Mouse (Mus musculus): ENCODE data around the gene Sept7. TPM values are rescaled to one million over a fixed set of nuclear protein-coding genes. Genes with fewer than 3 reads are reported as not detected.
"Not testable (repeated sequence)": the region's sequence is repeated elsewhere in the genome, so short reads cannot be mapped to it uniquely, and the experiment has no call there.

The Sept7 gene
- polyA plus RNA-seq, 1 experiment from 2014 or later, result 307 TPM

GRCm38 (mm10) chr9:25241783-25242182 lies 10.5 kb upstream of the Sept7 start:
- not testable (repeated sequence) for H3K36me3 ChIP-seq; H3K9ac ChIP-seq; ATAC-seq (ENCODE audit: low FRiP score, low read depth); H3K27me3 ChIP-seq (replicated peaks); H3K4me3 ChIP-seq; H3K9me3 ChIP-seq; H3K4me1 ChIP-seq; H3K4me2 ChIP-seq (replicated peaks); H3K27ac ChIP-seq
- WGBS, result 92% methylated on average over 5 of the region's 5 CpGs

- H3K4me3 ChIP-seq, result no peak overlapping the region
- H3K27me3 ChIP-seq (replicated peaks), result no peaks in the 10 kb centered on the region
- 95% methylated on average over 3 of the region's 3 CpGs for WGBS
- H3K4me1 ChIP-seq, result no peaks in the 10 kb centered on the region
- H3K27ac ChIP-seq, result no peak overlapping the region
- no peak overlapping the region for H3K9ac ChIP-seq
- H3K36me3 ChIP-seq, result no peaks in the 10 kb centered on the region
- H3K9me3 ChIP-seq, result no peaks in the 10 kb centered on the region
- H3K4me2 ChIP-seq (replicated peaks), result no peak overlapping the region
- ATAC-seq (ENCODE audit: low FRiP score, low read depth), result no peak
These were observed 10.0 kb upstream of the Sept7 start for GRCm38 (mm10) chr9:25242266-25242665.

- no peak overlapping the region for H3K27ac ChIP-seq
- no peak for ATAC-seq (ENCODE audit: low FRiP score, low read depth)
These were observed 8.1 kb upstream of the Sept7 start for GRCm38 (mm10) chr9:25243926-25244657.

GRCm38 (mm10) chr9:25245125-25245524 lies 7.1 kb upstream of the Sept7 start:
- WGBS, result 75% methylated on average over 4 of the region's 4 CpGs
- Histone ChIP-seq H3K9me3 (no peaks in the 10 kb centered on the region), H3K27me3 (replicated peaks) (no peaks in the 10 kb centered on the region), H3K9ac (no peak overlapping the region), H3K27ac (no peak overlapping the region), H3K4me3 (no peak overlapping the region), H3K36me3 (no peaks in the 10 kb centered on the region), H3K4me1 (no peaks in the 10 kb centered on the region), H3K4me2 (replicated peaks) (no peak overlapping the region)
- no peak for ATAC-seq (ENCODE audit: low FRiP score, low read depth)

More at GRCm38 (mm10) chr9:25243926-25244657, 8.1 kb upstream of the Sept7 start:
- Histone ChIP-seq H3K9ac (no peak overlapping the region), H3K4me2 (replicated peaks) (no peak overlapping the region), H3K4me3 (no peak overlapping the region), H3K27me3 (replicated peaks) (no peaks in the 10 kb centered on the region), H3K9me3 (no peaks in the 10 kb centered on the region), H3K36me3 (no peaks in the 10 kb centered on the region), H3K4me1 (no peaks in the 10 kb centered on the region)
- 75% methylated on average over 4 of the region's 4 CpGs for WGBS

- H3K27ac ChIP-seq, result no peak overlapping the region
- no peak overlapping the region for H3K9ac ChIP-seq
- H3K36me3 ChIP-seq, result no peaks in the 10 kb centered on the region
- no peak for ATAC-seq (ENCODE audit: low FRiP score, low read depth)
- no peaks in the 10 kb centered on the region for H3K9me3 ChIP-seq
- H3K4me3 ChIP-seq, result no peak overlapping the region
- H3K4me2 ChIP-seq (replicated peaks), result no peak overlapping the region
- WGBS, result 96% methylated on average over 3 of the region's 3 CpGs
- no peaks in the 10 kb centered on the region for H3K4me1 ChIP-seq
- no peaks in the 10 kb centered on the region for H3K27me3 ChIP-seq (replicated peaks)
These were observed 5.7 kb upstream of the Sept7 start for GRCm38 (mm10) chr9:25246508-25246907.

- Histone ChIP-seq H3K4me2 (replicated peaks) (peak overlapping the region; percentile 68), H3K4me3 (peak overlapping the region; percentile 99), H3K27ac (peak overlapping the region; percentile 99; the same call in 1 of the 2 replicates), H3K36me3 (no peaks in the 10 kb centered on the region), H3K9ac (peak overlapping the region; percentile 98), H3K9me3 (no peaks in the 10 kb centered on the region), H3K4me1 (peaks cover 13% of the 10 kb centered on the region), H3K27me3 (replicated peaks) (no peaks in the 10 kb centered on the region)
- 12% methylated on average over 6 of the region's 6 CpGs for WGBS
- no peak; the same call in 1 of the 2 replicates for ATAC-seq (ENCODE audit: low FRiP score, low read depth)
These were observed 1.1 kb upstream of the Sept7 start for GRCm38 (mm10) chr9:25251174-25251573.

GRCm38 (mm10) chr9:25251611-25252282 lies 492 bp upstream of the Sept7 start:
- WGBS, result under 1% methylated on average over 41 of the region's 41 CpGs
- Histone ChIP-seq H3K27me3 (replicated peaks) (no peaks in the 10 kb centered on the region), H3K4me2 (replicated peaks) (peak overlapping the region; percentile 68)

GRCm38 (mm10) chr9:25252759-25253477 lies 679 bp downstream of the Sept7 start:
- peak; percentile 60 for ATAC-seq (ENCODE audit: low FRiP score, low read depth)
- Histone ChIP-seq H3K9me3 (no peaks in the 10 kb centered on the region), H3K4me1 (peaks cover 13% of the 10 kb centered on the region), H3K4me3 (peak overlapping the region; percentile 99), H3K27me3 (replicated peaks) (no peaks in the 10 kb centered on the region), H3K27ac (peak overlapping the region; percentile 99), H3K9ac (peak overlapping the region; percentile 98), H3K36me3 (no peaks in the 10 kb centered on the region), H3K4me2 (replicated peaks) (peak overlapping the region; percentile 68)
- WGBS, result under 1% methylated on average over 52 of the region's 78 CpGs

More at GRCm38 (mm10) chr9:25251611-25252282, 492 bp upstream of the Sept7 start:
- peak overlapping the region; percentile 99 for H3K4me3 ChIP-seq
- H3K4me1 ChIP-seq, result peaks cover 13% of the 10 kb centered on the region
- ATAC-seq (ENCODE audit: low FRiP score, low read depth), result peak; percentile 88
- peak overlapping the region; percentile 99 for H3K27ac ChIP-seq
- H3K9me3 ChIP-seq, result no peaks in the 10 kb centered on the region
- no peaks in the 10 kb centered on the region for H3K36me3 ChIP-seq
- H3K9ac ChIP-seq, result peak overlapping the region; percentile 98

GRCm38 (mm10) chr9:25253478-25253824 lies 1.2 kb downstream of the Sept7 start:
- H3K27me3 ChIP-seq (replicated peaks), result no peaks in the 10 kb centered on the region
- 11% methylated on average over 3 of the region's 3 CpGs for WGBS

GRCm38 (mm10) chr9:25260411-25260810 lies 8.2 kb downstream of the Sept7 start:
- no peaks in the 10 kb centered on the region for H3K4me1 ChIP-seq
- ATAC-seq (ENCODE audit: low FRiP score, low read depth), result no peak
- H3K27me3 ChIP-seq (replicated peaks), result no peaks in the 10 kb centered on the region
- H3K4me2 ChIP-seq (replicated peaks), result no peak overlapping the region
- peaks cover 3% of the 10 kb centered on the region; the same call in 1 of the 2 replicates for H3K36me3 ChIP-seq
- WGBS, result 91% methylated on average over 3 of the region's 3 CpGs
- no peak overlapping the region for H3K9ac ChIP-seq
- H3K4me3 ChIP-seq, result no peak overlapping the region
- H3K27ac ChIP-seq, result no peak overlapping the region
- H3K9me3 ChIP-seq, result no peaks in the 10 kb centered on the region

More at GRCm38 (mm10) chr9:25253478-25253824, 1.2 kb downstream of the Sept7 start:
- peak overlapping the region; percentile 98 for H3K9ac ChIP-seq
- H3K27ac ChIP-seq, result no peak overlapping the region; the same call in 1 of the 2 replicates
- no peaks in the 10 kb centered on the region for H3K9me3 ChIP-seq
- no peaks in the 10 kb centered on the region for H3K36me3 ChIP-seq
- peak overlapping the region; percentile 68 for H3K4me2 ChIP-seq (replicated peaks)
- ATAC-seq (ENCODE audit: low FRiP score, low read depth), result no peak
- peaks cover 13% of the 10 kb centered on the region for H3K4me1 ChIP-seq
- H3K4me3 ChIP-seq, result peak overlapping the region; percentile 99

- Histone ChIP-seq H3K4me2 (replicated peaks) (no peak overlapping the region), H3K27me3 (replicated peaks) (no peaks in the 10 kb centered on the region), H3K36me3 (peaks cover 3% of the 10 kb centered on the region; the same call in 1 of the 2 replicates), H3K9ac (no peak overlapping the region), H3K4me1 (no peaks in the 10 kb centered on the region), H3K9me3 (no peaks in the 10 kb centered on the region), H3K27ac (no peak overlapping the region), H3K4me3 (no peak overlapping the region)
- ATAC-seq (ENCODE audit: low FRiP score, low read depth), result no peak
These were observed 8.7 kb downstream of the Sept7 start for GRCm38 (mm10) chr9:25260979-25261378.

- H3K9me3 ChIP-seq, result no peaks in the 10 kb centered on the region
- no peaks in the 10 kb centered on the region for H3K27me3 ChIP-seq (replicated peaks)
- no peaks in the 10 kb centered on the region for H3K4me1 ChIP-seq
- no peak overlapping the region for H3K4me2 ChIP-seq (replicated peaks)
- no peak overlapping the region for H3K9ac ChIP-seq
- H3K4me3 ChIP-seq, result no peak overlapping the region
- H3K36me3 ChIP-seq, result peaks cover 7% of the 10 kb centered on the region
- WGBS, result 92% methylated on average over 1 of the region's 1 CpGs
- no peak overlapping the region for H3K27ac ChIP-seq
- no peak for ATAC-seq (ENCODE audit: low FRiP score, low read depth)
These were observed 9.8 kb downstream of the Sept7 start for GRCm38 (mm10) chr9:25262087-25262486.

Data from neural tube, embryonic 12.5 days (tissue).